Mouse (Mus musculus): ENCODE measurements at regions not wholly inside any gene's neighbourhood (a gene's known extent, or its start where the extent isn't known, plus 50 kb on each side); places are given as distances from the start of the nearest gene placed in this dataset.

GRCm38 (mm10) chr16:30144818-30145464, 80.8 kb downstream of the Hes1 start:
- Histone ChIP-seq H3K36me3 (ENCODE audit: control insufficient read depth, insufficient read depth, low read length, poor library complexity, severe bottlenecking) (no peaks in the 10 kb centered on the region), H3K9me3 (ENCODE audit: control insufficient read depth, insufficient read depth, low read depth, low read length) (no peaks in the 10 kb centered on the region), H3K4me1 (ENCODE audit: control insufficient read depth in 2 of 2, insufficient read depth in 2 of 2, low read length in 2 of 2, poor library complexity in 1 of 2) (peaks cover 0 to 2% of the 10 kb centered on the region in 2 experiments; a peak in 1 of 4 replicates), H3K27ac (ENCODE audit: insufficient read depth, low read depth, low read length, poor library complexity, severe bottlenecking) (no peak overlapping the region), H3K4me3 (ENCODE audit: insufficient read depth in 1 of 2, low read depth in 1 of 2, low read length in 2 of 2, poor library complexity in 1 of 2, severe bottlenecking in 1 of 2) (no peak overlapping the region), H3K9ac (ENCODE audit: insufficient read depth, low read depth, low read length, poor library complexity, severe bottlenecking) (no peak overlapping the region)
- TF ChIP-seq ZNF384 (IDR thresholded peaks at IDR 0.05; ENCODE audit: low read depth, low read length) (peak; percentile 69; the same call in 1 of the 2 replicates), HCFC1 (IDR thresholded peaks at IDR 0.05; ENCODE audit: borderline replicate concordance, insufficient read depth, low read length) (no peak)
- in situ Hi-C loops (cut with MboI; ENCODE audit: low sequenced_read_pairs in 2 of 2, unreplicated experiment in 2 of 2), result no loop called here
- no peak for DNase-seq (ENCODE audit: low read depth, low spot score)

GRCm38 (mm10) chr16:30145465-30146207, 81.5 kb downstream of the Hes1 start:
- no peak for DNase-seq (ENCODE audit: low read depth, low spot score)
- Histone ChIP-seq H3K36me3 (ENCODE audit: control insufficient read depth, insufficient read depth, low read length, poor library complexity, severe bottlenecking) (no peaks in the 10 kb centered on the region), H3K4me1 (ENCODE audit: control insufficient read depth in 2 of 2, insufficient read depth in 2 of 2, low read length in 2 of 2, poor library complexity in 1 of 2) (peaks cover 0 to 2% of the 10 kb centered on the region in 2 experiments; a peak in 1 of 4 replicates), H3K9me3 (ENCODE audit: control insufficient read depth, insufficient read depth, low read depth, low read length) (no peaks in the 10 kb centered on the region), H3K9ac (ENCODE audit: insufficient read depth, low read depth, low read length, poor library complexity, severe bottlenecking) (no peak overlapping the region), H3K4me3 (ENCODE audit: insufficient read depth in 1 of 2, low read depth in 1 of 2, low read length in 2 of 2, poor library complexity in 1 of 2, severe bottlenecking in 1 of 2) (no peak overlapping the region), H3K27ac (ENCODE audit: insufficient read depth, low read depth, low read length, poor library complexity, severe bottlenecking) (no peak overlapping the region)
- in situ Hi-C loops (cut with MboI; ENCODE audit: low sequenced_read_pairs in 2 of 2, unreplicated experiment in 2 of 2), result no loop called here
- no peak for TF ChIP-seq CHD2 (IDR thresholded peaks at IDR 0.05; ENCODE audit: low read depth, low read length)
- TF ChIP-seq ZC3H11A (IDR thresholded peaks at IDR 0.05; ENCODE audit: borderline replicate concordance, low read depth, low read length), result no peak
- no peak for TF ChIP-seq HCFC1 (IDR thresholded peaks at IDR 0.05; ENCODE audit: borderline replicate concordance, insufficient read depth, low read length)
- TF ChIP-seq MAFK (IDR thresholded peaks at IDR 0.05; ENCODE audit: insufficient read depth, low read depth, low read length), result no peak

- H3K36me3 ChIP-seq (ENCODE audit: control insufficient read depth, insufficient read depth, low read length, poor library complexity, severe bottlenecking), result no peaks in the 10 kb centered on the region
- H3K9ac ChIP-seq (ENCODE audit: insufficient read depth, low read depth, low read length, poor library complexity, severe bottlenecking), result no peak overlapping the region
- TF ChIP-seq CHD2 (IDR thresholded peaks at IDR 0.05; ENCODE audit: low read depth, low read length) (no peak), HCFC1 (IDR thresholded peaks at IDR 0.05; ENCODE audit: borderline replicate concordance, insufficient read depth, low read length) (no peak), MAFK (IDR thresholded peaks at IDR 0.05; ENCODE audit: insufficient read depth, low read depth, low read length) (no peak), ZC3H11A (IDR thresholded peaks at IDR 0.05; ENCODE audit: borderline replicate concordance, low read depth, low read length) (no peak), ZNF384 (IDR thresholded peaks at IDR 0.05; ENCODE audit: low read depth, low read length) (no peak)
- H3K9me3 ChIP-seq (ENCODE audit: control insufficient read depth, insufficient read depth, low read depth, low read length), result no peaks in the 10 kb centered on the region
- no peak overlapping the region for H3K4me3 ChIP-seq (ENCODE audit: insufficient read depth in 1 of 2, low read depth in 1 of 2, low read length in 2 of 2, poor library complexity in 1 of 2, severe bottlenecking in 1 of 2)
- no peak overlapping the region for H3K27ac ChIP-seq (ENCODE audit: insufficient read depth, low read depth, low read length, poor library complexity, severe bottlenecking)
- in situ Hi-C loops (cut with MboI; ENCODE audit: low sequenced_read_pairs in 2 of 2, unreplicated experiment in 2 of 2), result no loop called here
- no peak for DNase-seq (ENCODE audit: low read depth, low spot score)
- H3K4me1 ChIP-seq (ENCODE audit: control insufficient read depth in 2 of 2, insufficient read depth in 2 of 2, low read length in 2 of 2, poor library complexity in 1 of 2), result peaks cover 0 to 2% of the 10 kb centered on the region in 2 experiments; a peak in 1 of 4 replicates
Observed at GRCm38 (mm10) chr16:30146208-30146525, 82.0 kb downstream of the Hes1 start.

- TF ChIP-seq ZNF384 (IDR thresholded peaks at IDR 0.05; ENCODE audit: low read depth, low read length), result no peak
- no peak for TF ChIP-seq MAFK (IDR thresholded peaks at IDR 0.05; ENCODE audit: insufficient read depth, low read depth, low read length)
- no peak for TF ChIP-seq HCFC1 (IDR thresholded peaks at IDR 0.05; ENCODE audit: borderline replicate concordance, insufficient read depth, low read length)
- TF ChIP-seq CHD2 (IDR thresholded peaks at IDR 0.05; ENCODE audit: low read depth, low read length), result no peak
- TF ChIP-seq ZC3H11A (IDR thresholded peaks at IDR 0.05; ENCODE audit: borderline replicate concordance, low read depth, low read length), result no peak
- peaks cover 0 to 2% of the 10 kb centered on the region in 2 experiments; a peak in 1 of 4 replicates for H3K4me1 ChIP-seq (ENCODE audit: control insufficient read depth in 2 of 2, insufficient read depth in 2 of 2, low read length in 2 of 2, poor library complexity in 1 of 2)
- no peak overlapping the region for H3K4me3 ChIP-seq (ENCODE audit: insufficient read depth in 1 of 2, low read depth in 1 of 2, low read length in 2 of 2, poor library complexity in 1 of 2, severe bottlenecking in 1 of 2)
- no peak overlapping the region for H3K27ac ChIP-seq (ENCODE audit: insufficient read depth, low read depth, low read length, poor library complexity, severe bottlenecking)
- H3K9me3 ChIP-seq (ENCODE audit: control insufficient read depth, insufficient read depth, low read depth, low read length), result no peaks in the 10 kb centered on the region
- in situ Hi-C loops (cut with MboI; ENCODE audit: low sequenced_read_pairs in 2 of 2, unreplicated experiment in 2 of 2), result no loop called here
- no peak overlapping the region for H3K9ac ChIP-seq (ENCODE audit: insufficient read depth, low read depth, low read length, poor library complexity, severe bottlenecking)
- H3K36me3 ChIP-seq (ENCODE audit: control insufficient read depth, insufficient read depth, low read length, poor library complexity, severe bottlenecking), result no peaks in the 10 kb centered on the region
- no peak for DNase-seq (ENCODE audit: low read depth, low spot score)
Observed at GRCm38 (mm10) chr16:30147296-30147695, 83.1 kb downstream of the Hes1 start.

Data from ES-E14 (cell line).